Mouse (Mus musculus) heart, postnatal 10 days (tissue): Measurements from ENCODE around the gene Fstl1. TPM values are rescaled to one million over a fixed set of nuclear protein-coding genes. Genes with fewer than 3 reads are reported as not detected.
A peak's percentile ranks its signal among the peaks of the same experiment; 100 is the strongest.

Experiments
- DNase-seq, 2 experiments: peaks; one replicate each; pipeline ENCODE4 v3.0.0; 2021
- intact Hi-C: fragments of 180-260 bp; cut with DNase I; formaldehyde crosslinking; loops from one replicate; pipeline ENCODE4 v1.15.1; 2025
- total RNA-seq, 2 experiments: library from RNA; stranded (reverse); gene quantifications; 2 replicates each; pipeline ENCODE4 v1.2.3; 2021

Gene Fstl1
- total RNA-seq, 2 experiments from 2014 or later = 352 to 420 TPM

GRCm38 (mm10) chr16:37813691-37814382 is 37.2 kb downstream of the Fstl1 start:
- intact Hi-C loops = loop anchor here (1.0 to 10.0 kb wide), 4 partner anchors 55 to 705 kb away; partner anchors contain the start of gene Lrrc58
- no peak for DNase-seq

DNA sequence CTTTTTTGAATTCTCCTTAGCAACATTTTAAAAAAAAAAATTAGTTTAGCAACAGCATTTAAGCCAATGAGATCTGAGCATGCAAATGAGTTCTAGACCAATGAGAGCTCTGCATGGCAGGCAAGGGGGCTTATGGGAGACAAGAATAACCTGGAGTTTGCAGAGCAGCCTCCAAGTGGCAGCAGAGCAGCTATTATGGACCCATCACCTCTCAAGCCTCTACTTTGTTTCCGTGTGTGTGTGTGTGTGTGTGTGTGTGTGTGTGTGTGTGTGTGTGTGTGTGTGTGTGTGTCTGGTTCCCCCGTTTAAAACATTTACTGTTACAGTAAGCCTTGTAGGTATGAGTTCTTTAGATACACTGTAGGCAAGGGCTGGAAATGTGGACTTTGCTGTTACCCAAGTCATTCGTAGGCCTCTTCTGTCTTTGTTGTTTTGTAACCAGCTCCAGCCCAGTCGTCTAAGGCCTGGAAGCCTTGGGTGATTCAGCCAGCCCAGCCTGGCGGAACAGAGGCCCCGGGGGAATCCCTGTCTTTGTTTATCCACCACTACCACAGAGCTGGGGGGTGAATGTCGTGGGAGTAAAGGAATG is 37.8 kb downstream of the Fstl1 start:
- intact Hi-C loops = loop anchor here (1.0 to 10.0 kb wide), 3 partner anchors 54 to 520 kb away; partner anchors contain the start of gene Lrrc58
- DNase-seq = peak; percentile 84

- intact Hi-C loops = loop anchor here (5.0 to 10.0 kb wide), 3 partner anchors 34 to 523 kb away; no protein-coding TSS in a partner anchor
- DNase-seq = no peak
Observed at GRCm38 (mm10) chr16:37817986-37818385, 41.3 kb downstream of the Fstl1 start.

GRCm38 (mm10) chr16:37823949-37824348 is 47.3 kb downstream of the Fstl1 start:
- intact Hi-C loops = no loop called here
- no peak for DNase-seq

DNA sequence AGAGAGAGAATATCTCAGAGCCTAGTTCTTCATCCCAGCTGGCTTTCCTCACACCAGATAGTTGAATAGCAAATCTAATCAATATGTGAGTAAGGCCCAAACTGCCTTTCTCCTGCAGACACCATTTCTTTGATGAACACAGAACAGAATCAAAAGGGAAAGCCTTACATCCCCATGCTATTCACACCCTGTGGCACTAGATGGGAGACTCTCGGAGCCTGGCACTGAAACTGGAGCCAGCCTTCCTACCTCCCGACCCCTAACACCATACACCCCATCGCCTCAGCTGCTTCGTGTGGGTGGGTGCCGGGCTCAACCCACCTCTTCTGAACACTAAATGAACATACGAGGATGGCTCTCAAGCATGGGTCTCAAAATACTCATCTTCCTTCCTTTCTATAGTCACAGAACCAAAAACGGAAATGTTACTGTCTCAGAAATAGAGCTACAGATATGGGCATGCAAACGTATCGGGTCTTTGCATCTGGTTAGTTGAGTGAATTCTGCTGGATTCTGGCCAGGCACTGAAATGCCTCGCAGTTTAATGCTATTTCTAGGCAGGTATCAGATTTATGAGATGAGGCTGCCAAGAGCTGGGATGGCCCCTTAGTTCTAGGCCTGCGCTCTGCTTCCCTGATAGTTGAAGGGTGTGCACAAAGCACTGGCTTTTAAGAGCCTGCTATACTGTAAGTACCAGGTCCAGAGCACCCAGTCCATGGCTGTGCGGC is 48.3 kb downstream of the Fstl1 start:
- intact Hi-C loops = no loop called here
- DNase-seq = no peak

- no peak for DNase-seq
Observed at GRCm38 (mm10) chr16:37826286-37826685, 49.6 kb downstream of the Fstl1 start.

GRCm38 (mm10) chr16:37831041-37831440 is 54.4 kb downstream of the Fstl1 start:
- peak in 1 of 2 experiments; percentile 28 for DNase-seq
- intact Hi-C loops = loop anchor here (5.0 kb wide), 1 partner anchor 36 kb away; the partner anchor contains the start of gene Lrrc58

More at GRCm38 (mm10) chr16:37826286-37826685, 49.6 kb downstream of the Fstl1 start:
- intact Hi-C loops = no loop called here

GRCm38 (mm10) chr16:37837571-37837970 is 60.9 kb downstream of the Fstl1 start:
- intact Hi-C loops = no loop called here

DNA sequence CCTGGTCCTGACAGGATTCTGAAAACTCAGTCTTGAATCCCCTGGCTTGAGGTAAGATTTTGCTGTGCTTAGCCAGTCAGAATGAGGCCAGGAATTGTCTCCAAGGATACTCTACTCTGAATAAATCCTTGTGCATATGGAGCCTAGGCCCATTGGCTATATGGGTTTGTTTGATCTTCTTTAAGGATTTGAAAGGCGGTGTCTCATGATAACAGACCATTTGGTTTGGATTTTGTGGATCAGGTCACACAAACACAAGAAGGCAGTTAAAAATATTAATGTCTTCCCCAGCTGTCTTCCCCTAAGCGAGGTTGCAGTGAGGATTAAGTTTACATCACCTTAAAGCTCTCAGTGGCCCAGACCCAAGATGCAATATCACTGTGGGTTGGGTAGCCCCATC is 65.8 kb downstream of the Fstl1 start:
- intact Hi-C loops = no loop called here
- DNase-seq = no peak

More at GRCm38 (mm10) chr16:37837571-37837970, 60.9 kb downstream of the Fstl1 start:
- no peak for DNase-seq

GRCm38 (mm10) chr16:37843740-37844139 is 67.1 kb downstream of the Fstl1 start:
- intact Hi-C loops = no loop called here
- DNase-seq = no peak

DNA sequence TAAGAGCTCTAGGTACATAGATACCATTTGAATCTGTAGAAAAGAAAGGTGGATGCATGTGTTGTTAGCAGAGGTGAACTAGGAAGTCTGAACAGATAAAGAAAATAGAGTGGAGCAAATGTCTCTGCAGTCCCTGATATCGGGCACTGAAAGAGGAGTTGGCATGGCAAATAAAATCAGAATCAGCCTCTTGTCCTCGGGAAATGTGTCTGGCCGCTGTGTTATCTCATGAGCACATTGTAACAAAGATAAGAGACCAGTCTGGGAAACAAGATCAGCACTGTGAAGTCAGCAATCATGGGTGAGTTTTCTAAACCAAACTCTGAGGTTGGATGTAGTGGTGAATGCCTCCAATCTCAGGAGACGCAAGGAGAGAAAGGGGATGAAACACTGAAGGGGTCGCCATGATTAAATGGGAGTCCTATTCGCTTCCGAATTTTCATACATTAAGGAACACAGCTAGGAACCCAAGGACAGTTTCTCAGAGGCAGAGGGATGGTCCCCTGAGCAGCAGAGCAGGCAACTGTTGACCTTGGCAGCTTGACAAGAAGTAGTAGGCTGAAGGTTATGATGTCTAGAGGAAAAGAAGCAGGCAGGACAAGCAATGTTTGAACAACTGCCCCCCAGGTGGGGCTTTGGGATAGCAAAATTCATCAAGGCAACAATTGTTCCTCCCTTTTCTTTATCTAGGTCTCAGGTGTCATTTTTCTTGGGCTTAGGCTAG is 68.7 kb downstream of the Fstl1 start:
- peak; percentile 25 to 49 for DNase-seq
- intact Hi-C loops = no loop called here

DNA sequence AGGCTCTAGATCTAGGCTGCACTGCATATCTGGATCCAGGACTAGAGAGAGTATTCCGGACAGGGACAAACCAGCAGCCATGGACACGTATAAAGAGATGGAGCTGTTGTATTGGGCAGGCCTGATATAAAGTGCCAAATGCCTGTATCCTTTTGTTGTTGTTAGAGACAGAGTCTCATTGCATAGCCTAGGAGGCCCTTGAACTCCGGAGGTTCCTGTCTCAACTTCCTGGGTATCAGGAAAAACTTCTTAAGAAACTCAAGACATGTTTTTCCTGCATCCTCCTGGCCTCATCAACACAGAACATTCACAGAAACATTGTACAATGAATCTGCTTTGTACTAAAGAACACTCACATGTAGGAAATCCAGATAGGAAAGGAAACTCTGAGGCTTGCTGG is 70.4 kb downstream of the Fstl1 start:
- no peak for DNase-seq
- intact Hi-C loops = no loop called here

DNA sequence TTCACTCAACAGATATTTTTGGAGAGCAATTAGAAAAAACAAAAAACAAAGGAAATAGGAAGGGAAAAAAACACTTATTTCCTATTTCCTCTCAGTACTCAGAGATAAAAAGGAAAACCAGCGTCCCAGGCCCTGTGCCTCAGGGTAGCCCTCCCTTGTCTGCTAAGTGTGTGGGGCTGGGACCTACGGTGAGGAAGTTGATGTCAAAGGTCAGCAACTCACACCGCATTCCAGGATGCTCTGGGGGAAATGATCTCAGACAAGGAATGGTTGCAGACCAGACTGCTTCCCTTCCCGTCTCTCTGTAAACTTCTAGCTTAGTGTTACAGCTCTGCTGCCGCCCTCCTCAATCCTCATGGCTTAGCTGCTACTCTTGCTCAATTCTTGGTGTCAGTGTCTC is 74.7 kb downstream of the Fstl1 start:
- DNase-seq = peak; percentile 61 to 62
- intact Hi-C loops = loop anchor here (5.0 kb wide), 1 partner anchor 34 kb away; no protein-coding TSS in a partner anchor

- intact Hi-C loops = loop anchor here (2.0 to 5.0 kb wide), 2 partner anchors 14 to 36 kb away; no protein-coding TSS in a partner anchor
- peak; percentile 36 to 41 for DNase-seq
Observed at GRCm38 (mm10) chr16:37853279-37853678, 76.6 kb downstream of the Fstl1 start.

GRCm38 (mm10) chr16:37854054-37854453 is 77.4 kb downstream of the Fstl1 start:
- DNase-seq = no peak
- intact Hi-C loops = loop anchor here (5.0 kb wide), 1 partner anchor 37 kb away; no protein-coding TSS in a partner anchor

DNA sequence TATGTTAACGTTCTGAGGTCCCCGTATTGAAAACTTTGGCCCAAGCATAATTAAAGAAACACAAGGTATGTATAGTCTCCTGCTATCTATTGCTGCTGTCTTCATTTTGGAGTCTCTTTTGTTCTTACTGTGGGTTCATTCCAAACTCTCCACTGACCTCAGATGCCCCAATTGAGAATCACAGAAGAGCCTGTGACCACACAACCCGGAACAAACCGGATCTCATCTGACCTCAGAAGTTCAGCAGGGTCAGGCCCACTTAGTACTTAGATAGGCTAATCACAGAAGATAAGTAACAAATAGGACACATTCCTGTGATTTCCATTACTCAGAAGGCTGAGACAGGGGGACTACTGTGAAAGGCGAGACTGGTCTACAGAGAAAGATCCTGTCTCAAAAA is 77.9 kb downstream of the Fstl1 start:
- intact Hi-C loops = loop anchor here (5.0 kb wide), 1 partner anchor 37 kb away; no protein-coding TSS in a partner anchor
- no peak for DNase-seq

DNA sequence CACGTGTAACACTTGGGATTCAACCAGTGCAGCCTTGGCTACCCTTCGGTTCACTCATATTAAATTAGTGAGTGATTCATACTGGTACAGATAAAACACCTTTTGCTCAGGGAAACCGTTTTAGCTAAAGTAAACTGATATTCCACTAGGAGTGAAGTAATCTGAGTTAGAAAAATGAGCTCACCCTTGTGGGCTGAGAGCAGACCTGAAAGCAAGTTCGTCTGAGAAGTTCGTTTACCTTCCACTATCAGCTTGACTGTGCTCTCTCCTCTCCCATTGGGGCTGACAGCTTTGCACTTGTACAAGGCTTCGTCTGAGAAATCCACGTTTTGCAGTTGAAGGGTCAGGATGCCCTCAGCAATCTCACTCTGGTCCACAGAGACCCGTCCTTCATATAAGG is 78.9 kb downstream of the Fstl1 start:
- intact Hi-C loops = no loop called here

GRCm38 (mm10) chr16:37856327-37856726 is 79.7 kb downstream of the Fstl1 start:
- DNase-seq = no peak
- intact Hi-C loops = no loop called here

More for the DNA sequence above, 78.9 kb downstream of the Fstl1 start:
- no peak for DNase-seq

GRCm38 (mm10) chr16:37857495-37857894 is 80.8 kb downstream of the Fstl1 start:
- intact Hi-C loops = no loop called here
- DNase-seq = no peak

GRCm38 (mm10) chr16:37860213-37860612 is 83.5 kb downstream of the Fstl1 start:
- DNase-seq = no peak
- intact Hi-C loops = no loop called here
